Mouse (Mus musculus) C2C12 (cell line): ENCODE results near the gene Dab2ip. TPM values are rescaled to one million over a fixed set of nuclear protein-coding genes. Genes with fewer than 3 reads are reported as not detected.
A peak's percentile ranks its signal among the peaks of the same experiment; 100 is the strongest.

Experiments
- H3K27me3 ChIP-seq: one replicate; pipeline ENCODE4 v1.6.1; 2011; ENCODE audit not compliant: control insufficient read depth, insufficient read depth, insufficient read length
- H3K36me3 ChIP-seq: one replicate; pipeline ENCODE4 v1.6.1; 2011; ENCODE audit not compliant: control insufficient read depth, insufficient read depth
- H3K4me3 ChIP-seq: one replicate; pipeline ENCODE4 v1.5.1; 2011; ENCODE audit warnings: mild to moderate bottlenecking, control low read depth; ENCODE audit not compliant: poor library complexity, insufficient read depth, severe bottlenecking
- H3K79me2 ChIP-seq: one replicate; pipeline ENCODE4 v1.6.1; 2011; ENCODE audit not compliant: control insufficient read depth, insufficient read depth
- H3K79me3 ChIP-seq: one replicate; pipeline ENCODE4 v1.6.1; 2011; ENCODE audit warnings: low read depth, control low read depth
- H3ac ChIP-seq: one replicate; pipeline ENCODE3; 2011; ENCODE audit warnings: low read depth; ENCODE audit not compliant: control insufficient read depth, insufficient read length
- CEBPB ChIP-seq: IDR thresholded peaks from one replicate; pipeline ENCODE4 v1.6.1; 2011; ENCODE audit warnings: low read depth, mild to moderate bottlenecking, control low read depth, moderate library complexity
- CTCF ChIP-seq: IDR thresholded peaks from one replicate; pipeline ENCODE4 v1.5.1; 2011; ENCODE audit not compliant: control insufficient read depth, insufficient read depth, insufficient read length
- FOSL1 ChIP-seq: IDR thresholded peaks from one replicate; pipeline ENCODE4 v1.8.0; 2011; ENCODE audit warnings: mild to moderate bottlenecking, low read length; ENCODE audit not compliant: poor library complexity, insufficient read depth, severe bottlenecking
- MAX ChIP-seq: IDR thresholded peaks from one replicate; pipeline ENCODE4 v1.6.1; 2011; ENCODE audit warnings: mild to moderate bottlenecking, control low read depth
- MYOD1 ChIP-seq: IDR thresholded peaks from one replicate; pipeline ENCODE4 v1.6.1; 2011; ENCODE audit warnings: low read depth; ENCODE audit not compliant: control insufficient read depth, insufficient read length
- MYOG ChIP-seq: IDR thresholded peaks from one replicate; pipeline ENCODE4 v1.6.1; 2011; ENCODE audit not compliant: control insufficient read depth, insufficient read length; ENCODE audit errors: extremely low read depth
- USF1 ChIP-seq: IDR thresholded peaks from one replicate; pipeline ENCODE4 v1.6.1; 2011; ENCODE audit warnings: low read depth, mild to moderate bottlenecking, control low read depth, moderate library complexity
- polyA plus RNA-seq: library from polyadenylated mRNA; unstranded; fragments of >200 nt; fragmentation: generic; extraction: Trizol; gene quantifications from one replicate; pipeline ENCODE4 v1.2.1, GENCODE M21; 2012; ENCODE audit warnings: missing spikeins

Gene Dab2ip
- polyA plus RNA-seq, 1 experiment = 27.9 TPM

DNA sequence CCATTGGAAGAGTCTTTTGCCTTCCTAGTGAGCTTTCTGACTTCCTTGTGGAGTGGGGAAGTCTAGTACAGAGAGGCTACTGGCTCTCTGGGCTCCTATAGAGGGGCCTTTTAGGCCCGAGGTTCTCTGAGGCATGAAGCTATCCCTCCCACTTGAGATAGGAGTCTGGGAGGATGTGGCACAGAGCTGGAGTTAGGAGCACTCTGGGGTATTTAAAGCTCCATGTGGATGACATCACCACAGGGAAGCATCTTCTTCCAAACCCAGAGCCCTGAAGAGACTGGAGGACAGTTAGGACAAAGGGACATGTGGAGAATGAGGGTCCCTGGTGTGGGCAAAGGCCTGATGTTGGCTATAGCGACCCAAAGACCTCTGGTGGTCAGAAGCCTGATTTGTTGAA is 136.0 kb downstream of the Dab2ip start:
- Histone ChIP-seq H3K4me3 (no peak overlapping the region), H3K79me3 (peaks cover 40% of the 10 kb centered on the region), H3K36me3 (no peaks in the 10 kb centered on the region), H3K27me3 (no peaks in the 10 kb centered on the region), H3ac (no peak overlapping the region), H3K79me2 (peaks cover 99% of the 10 kb centered on the region)
- no peak for TF ChIP-seq MAX
- TF ChIP-seq CEBPB = no peak
- no peak for TF ChIP-seq MYOG
- TF ChIP-seq CTCF = no peak
- no peak for TF ChIP-seq USF1
- TF ChIP-seq FOSL1 = no peak
- TF ChIP-seq MYOD1 = no peak

DNA sequence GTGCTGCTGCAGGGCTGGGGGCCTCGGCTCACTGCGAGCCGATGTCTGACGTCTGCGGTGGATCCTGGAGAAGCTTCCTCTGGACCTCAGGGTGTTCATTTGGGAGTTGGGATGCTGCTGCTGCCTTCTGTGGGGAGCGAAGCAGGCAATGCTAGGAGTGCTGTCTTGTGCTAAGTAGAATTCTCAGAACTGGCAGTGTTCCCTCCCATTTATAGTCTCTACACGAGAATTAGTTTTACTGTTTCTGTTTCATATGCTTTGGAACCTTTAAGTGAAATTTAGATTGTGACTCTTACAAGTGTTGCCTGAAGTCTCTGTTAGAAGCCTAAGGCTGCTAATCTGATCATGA is 138.1 kb downstream of the Dab2ip start:
- H3K4me3 ChIP-seq = no peak overlapping the region
- H3ac ChIP-seq = peak overlapping the region; percentile 14
- peaks cover 99% of the 10 kb centered on the region for H3K79me2 ChIP-seq
- peaks cover 53% of the 10 kb centered on the region for H3K79me3 ChIP-seq
- TF ChIP-seq MYOD1 = no peak
- no peak for TF ChIP-seq USF1
- no peak for TF ChIP-seq MYOG
- TF ChIP-seq MAX = no peak
- no peak for TF ChIP-seq CTCF
- no peak for TF ChIP-seq CEBPB
- TF ChIP-seq FOSL1 = no peak
- no peaks in the 10 kb centered on the region for H3K27me3 ChIP-seq
- no peaks in the 10 kb centered on the region for H3K36me3 ChIP-seq

DNA sequence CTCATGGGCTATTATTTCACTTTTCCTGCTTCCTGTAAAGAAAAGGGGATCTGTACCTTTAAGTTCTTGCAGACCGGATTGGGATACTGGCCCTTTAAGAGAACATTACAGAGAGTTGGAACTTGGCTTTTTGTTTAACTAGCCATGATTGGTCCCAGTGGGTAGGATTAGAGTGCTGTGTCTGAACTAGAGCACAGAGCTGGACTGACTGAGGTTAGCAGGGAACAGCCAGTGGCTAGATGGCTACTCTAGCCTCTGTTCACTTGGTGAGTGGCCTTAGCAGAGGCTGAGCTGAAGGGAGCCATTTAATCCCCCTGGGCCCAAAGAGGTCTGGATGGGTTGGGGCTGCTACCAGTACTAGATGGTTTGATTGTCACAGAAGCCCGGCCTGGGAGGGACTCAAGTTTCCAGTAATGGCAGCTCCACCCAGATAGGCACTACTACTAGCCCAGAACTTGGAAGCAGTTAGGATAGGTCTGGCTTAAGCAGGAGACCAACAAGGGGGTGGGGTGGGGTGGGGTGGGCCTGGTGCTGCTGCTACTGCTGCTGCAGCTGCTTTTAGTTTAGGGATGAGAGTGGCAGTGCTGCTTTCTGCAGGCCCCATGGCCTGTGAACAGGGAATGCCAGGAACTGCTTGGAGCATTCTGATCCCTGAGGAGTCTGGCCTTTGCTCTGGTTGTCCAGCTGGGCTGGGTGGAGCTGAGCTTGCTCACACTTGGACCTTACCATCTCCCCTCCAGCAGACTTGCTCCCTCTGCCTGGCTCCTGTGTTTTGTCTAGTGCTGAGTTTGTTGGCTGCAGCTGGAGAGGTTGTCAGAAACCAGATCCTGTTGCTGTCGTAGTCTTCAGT is 138.7 kb downstream of the Dab2ip start:
- no peaks in the 10 kb centered on the region for H3K36me3 ChIP-seq
- H3K4me3 ChIP-seq = no peak overlapping the region
- no peaks in the 10 kb centered on the region for H3K27me3 ChIP-seq
- no peak overlapping the region for H3ac ChIP-seq
- H3K79me3 ChIP-seq = peaks cover 56% of the 10 kb centered on the region
- no peak for TF ChIP-seq CEBPB
- TF ChIP-seq FOSL1 = no peak
- TF ChIP-seq USF1 = no peak
- no peak for TF ChIP-seq CTCF
- TF ChIP-seq MAX = no peak
- no peak for TF ChIP-seq MYOG
- no peak for TF ChIP-seq MYOD1
- H3K79me2 ChIP-seq = peaks cover 99% of the 10 kb centered on the region

DNA sequence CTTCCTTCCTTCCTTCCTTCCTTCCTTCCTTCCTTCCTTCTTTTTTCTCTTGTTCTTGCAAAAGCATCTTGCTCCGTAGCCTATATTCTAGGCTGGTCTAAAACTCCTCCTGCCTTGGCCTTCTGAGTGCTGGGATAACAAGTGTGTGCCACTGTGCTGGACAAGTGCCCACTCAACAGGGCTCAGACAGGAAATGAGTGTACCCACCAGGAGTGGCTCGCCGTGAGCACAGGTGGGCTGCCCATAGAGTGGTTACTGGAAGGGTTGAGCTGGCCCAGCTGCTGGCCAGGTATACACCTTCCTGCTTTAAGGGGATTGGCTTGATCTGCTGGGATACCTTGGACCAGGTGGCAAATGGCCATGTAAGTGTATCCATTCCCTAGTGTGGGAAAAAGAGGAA is 139.7 kb downstream of the Dab2ip start:
- no peak overlapping the region for H3ac ChIP-seq
- peaks cover 99% of the 10 kb centered on the region for H3K79me2 ChIP-seq
- no peaks in the 10 kb centered on the region for H3K36me3 ChIP-seq
- no peaks in the 10 kb centered on the region for H3K27me3 ChIP-seq
- no peak overlapping the region for H3K4me3 ChIP-seq
- TF ChIP-seq MYOD1 (no peak), CTCF (no peak), FOSL1 (no peak), USF1 (no peak), CEBPB (no peak), MAX (no peak), MYOG (no peak)
- H3K79me3 ChIP-seq = peaks cover 56% of the 10 kb centered on the region

DNA sequence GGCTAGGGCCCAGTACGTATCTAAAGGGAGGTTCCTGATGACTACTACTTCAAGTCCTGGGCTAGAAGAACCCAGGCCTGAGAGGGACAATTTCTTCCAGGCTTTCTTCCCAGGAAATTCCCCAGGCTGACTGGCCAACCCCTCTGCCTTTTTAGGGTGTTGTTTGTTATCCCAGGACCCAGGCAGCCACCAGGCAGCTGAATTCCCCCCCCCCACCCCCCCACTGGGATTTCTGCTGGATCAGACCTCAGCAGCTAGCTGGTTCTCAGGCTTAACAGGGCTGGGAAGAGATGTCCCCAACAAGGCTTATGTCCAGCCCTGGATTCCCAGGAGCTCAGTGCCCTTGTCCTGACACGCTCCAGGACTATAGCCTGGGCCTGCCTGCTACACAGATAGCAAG is 142.9 kb downstream of the Dab2ip start:
- peaks cover 52% of the 10 kb centered on the region for H3K79me3 ChIP-seq

More for the DNA sequence above, 142.9 kb downstream of the Dab2ip start:
- Histone ChIP-seq H3ac (no peak overlapping the region), H3K4me3 (no peak overlapping the region), H3K36me3 (no peaks in the 10 kb centered on the region), H3K79me2 (peaks cover 99% of the 10 kb centered on the region), H3K27me3 (no peaks in the 10 kb centered on the region)
- no peak for TF ChIP-seq MYOD1
- TF ChIP-seq MAX = no peak
- no peak for TF ChIP-seq USF1
- no peak for TF ChIP-seq FOSL1
- TF ChIP-seq CTCF = no peak
- no peak for TF ChIP-seq CEBPB
- no peak for TF ChIP-seq MYOG
